Mouse (Mus musculus) hindbrain, embryonic 13.5 days (tissue): ENCODE results near the gene Gm10647. TPM values are rescaled to one million over a fixed set of nuclear protein-coding genes. Genes with fewer than 3 reads are reported as not detected.
"Not testable (repeated sequence)": the region's sequence is repeated elsewhere in the genome, so short reads cannot be mapped to it uniquely, and the experiment has no call there.

Source experiments
- ATAC-seq: fragments of 200-750 bp; cut with Nextera tagmentation; 2 replicates; pipeline ENCODE4 v1.8.0; 2017; ENCODE audit warnings: moderate TSS enrichment; ENCODE audit not compliant: low FRiP score
- H3K27ac ChIP-seq: fragments of 300-500 bp; sonication (generic); 2 replicates; pipeline ENCODE4 v1.5.1; 2015; ENCODE audit warnings: inconsistent platforms, mild to moderate bottlenecking, moderate library complexity
- H3K27me3 ChIP-seq: fragments of 300-500 bp; sonication (generic); 2 replicates; pipeline ENCODE4 v1.6.1; 2015; ENCODE audit warnings: mild to moderate bottlenecking, inconsistent platforms
- H3K36me3 ChIP-seq: fragments of 300-500 bp; sonication (generic); 2 replicates; pipeline ENCODE4 v1.6.1; 2015; ENCODE audit warnings: mild to moderate bottlenecking, inconsistent platforms
- H3K4me1 ChIP-seq: fragments of 300-500 bp; sonication (generic); replicated peaks from 2 replicates; pipeline ENCODE4 v1.6.1; 2015; ENCODE audit warnings: inconsistent platforms
- H3K4me2 ChIP-seq: fragments of 300-500 bp; sonication (generic); 2 replicates; pipeline ENCODE4 v1.6.1; 2015; ENCODE audit warnings: inconsistent platforms, mild to moderate bottlenecking, moderate library complexity
- H3K4me3 ChIP-seq: fragments of 300-500 bp; sonication (generic); 2 replicates; pipeline ENCODE4 v1.5.1; 2015; ENCODE audit warnings: mild to moderate bottlenecking, inconsistent platforms
- H3K9ac ChIP-seq: fragments of 300-500 bp; sonication (generic); 2 replicates; pipeline ENCODE4 v1.6.1; 2015; ENCODE audit warnings: mild to moderate bottlenecking, inconsistent platforms
- H3K9me3 ChIP-seq: fragments of 300-500 bp; sonication (generic); 2 replicates; pipeline ENCODE4 v1.6.1; 2016; ENCODE audit warnings: inconsistent platforms
- WGBS: fragments of 180-500 bp; shearing (Covaris S2); methylation state at CpG from one replicate; pipeline ENCODE4 v1.1.7; 2015; 5-methylcytosine and 5-hydroxymethylcytosine counted together
- polyA plus RNA-seq: library from polyadenylated mRNA; unstranded; fragments of >200 nt; fragmentation: Nextera tagmentation; extraction: Ambion mirVana; gene quantifications from 2 replicates; pipeline ENCODE4 v1.2.1, GENCODE M21; 2015

The Gm10647 gene
- polyA plus RNA-seq, result 0.40 and 0.67 TPM in 2 replicates

- Histone ChIP-seq H3K4me2 (peak within 1 kb of the TSS; percentile 78), H3K27ac (peak within 1 kb of the TSS; percentile 94), H3K4me3 (peak within 1 kb of the TSS; percentile 67), H3K4me1 (peaks cover 12% of the 10 kb centered on the region), H3K36me3 (no peaks in the 10 kb centered on the region), H3K9me3 (no peaks in the 10 kb centered on the region), H3K27me3 (peaks cover 3% of the 10 kb centered on the region; the same call in 1 of the 2 replicates), H3K9ac (peak within 1 kb of the TSS; percentile 86)
- no peak for ATAC-seq
- 77% methylated on average over 5 of the region's 5 CpGs for WGBS
These were observed at the start of gene Gm10647 for GRCm38 (mm10) chr9:66796739-66797138. Gene Gm10647 (plus strand): TSS chr9:66797039.

GRCm38 (mm10) chr9:66748390-66748789 lies 48.4 kb upstream of the Gm10647 start:
- Histone ChIP-seq H3K4me3 (no peak overlapping the region), H3K9me3 (no peaks in the 10 kb centered on the region), H3K9ac (no peak overlapping the region), H3K4me2 (no peak overlapping the region), H3K27ac (no peak overlapping the region), H3K36me3 (no peaks in the 10 kb centered on the region), H3K27me3 (no peaks in the 10 kb centered on the region), H3K4me1 (no peaks in the 10 kb centered on the region)
- ATAC-seq, result no peak
- WGBS, result 90% methylated on average over 15 of the region's 15 CpGs

- WGBS, result 73% methylated on average over 6 of the region's 6 CpGs
- Histone ChIP-seq H3K9ac (no peak overlapping the region), H3K27ac (no peak overlapping the region), H3K4me2 (no peak overlapping the region), H3K36me3 (no peaks in the 10 kb centered on the region), H3K4me1 (no peaks in the 10 kb centered on the region), H3K4me3 (no peak overlapping the region), H3K9me3 (no peaks in the 10 kb centered on the region), H3K27me3 (no peaks in the 10 kb centered on the region)
- no peak for ATAC-seq
These were observed 44.0 kb upstream of the Gm10647 start for GRCm38 (mm10) chr9:66752849-66753248.

- 68% methylated on average over 1 of the region's 1 CpGs for WGBS
- no peak for ATAC-seq
These were observed 35.8 kb upstream of the Gm10647 start for GRCm38 (mm10) chr9:66760991-66761390.

GRCm38 (mm10) chr9:66768721-66769120 lies 28.1 kb upstream of the Gm10647 start:
- Histone ChIP-seq H3K36me3 (no peaks in the 10 kb centered on the region), H3K9ac (no peak overlapping the region), H3K27ac (no peak overlapping the region), H3K4me2 (no peak overlapping the region), H3K4me3 (no peak overlapping the region), H3K4me1 (no peaks in the 10 kb centered on the region), H3K27me3 (no peaks in the 10 kb centered on the region), H3K9me3 (no peaks in the 10 kb centered on the region)
- 100% methylated on average over 1 of the region's 1 CpGs for WGBS
- ATAC-seq, result no peak

More at GRCm38 (mm10) chr9:66760991-66761390, 35.8 kb upstream of the Gm10647 start:
- Histone ChIP-seq H3K4me1 (no peaks in the 10 kb centered on the region), H3K4me2 (no peak overlapping the region), H3K4me3 (no peak overlapping the region), H3K9me3 (no peaks in the 10 kb centered on the region), H3K27ac (no peak overlapping the region), H3K36me3 (no peaks in the 10 kb centered on the region), H3K9ac (no peak overlapping the region), H3K27me3 (no peaks in the 10 kb centered on the region)

- ATAC-seq, result no peak
- Histone ChIP-seq H3K4me1 (no peaks in the 10 kb centered on the region), H3K9me3 (no peaks in the 10 kb centered on the region), H3K4me2 (no peak overlapping the region), H3K9ac (no peak overlapping the region), H3K4me3 (no peak overlapping the region), H3K27ac (no peak overlapping the region), H3K36me3 (no peaks in the 10 kb centered on the region), H3K27me3 (no peaks in the 10 kb centered on the region)
- whole genome bisulfite sequencing, result 80% methylated on average over 3 of the region's 3 CpGs
These were observed 27.6 kb upstream of the Gm10647 start for GRCm38 (mm10) chr9:66769275-66769674.

- Histone ChIP-seq H3K4me1 (no peaks in the 10 kb centered on the region), H3K27ac (no peak overlapping the region), H3K9me3 (no peaks in the 10 kb centered on the region), H3K4me2 (no peak overlapping the region), H3K4me3 (no peak overlapping the region), H3K36me3 (no peaks in the 10 kb centered on the region), H3K27me3 (no peaks in the 10 kb centered on the region), H3K9ac (no peak overlapping the region)
- ATAC-seq, result no peak
These were observed 26.1 kb upstream of the Gm10647 start for GRCm38 (mm10) chr9:66770701-66771100.

GRCm38 (mm10) chr9:66784552-66784951 lies 12.3 kb upstream of the Gm10647 start:
- H3K9me3 ChIP-seq, H3K4me3 ChIP-seq, H3K27ac ChIP-seq, H3K4me2 ChIP-seq, ATAC-seq, H3K9ac ChIP-seq, H3K4me1 ChIP-seq, H3K27me3 ChIP-seq: not testable (repeated sequence)
- H3K36me3 ChIP-seq, result peaks cover 16% of the 10 kb centered on the region
- no CpG with 5 or more reads among the region's 3 CpGs for WGBS

GRCm38 (mm10) chr9:66787821-66788220 lies 9.0 kb upstream of the Gm10647 start:
- Histone ChIP-seq H3K4me2 (no peak overlapping the region), H3K36me3 (peaks cover 27% of the 10 kb centered on the region), H3K27me3 (no peaks in the 10 kb centered on the region), H3K4me3 (no peak overlapping the region), H3K9me3 (no peaks in the 10 kb centered on the region), H3K27ac (no peak overlapping the region), H3K9ac (no peak overlapping the region), H3K4me1 (0 out of 2 replicates have a peak, but pooled peaks cover under 1% of the 10 kb centered on the region)
- WGBS, result 12% methylated on average over 2 of the region's 2 CpGs
- no peak for ATAC-seq

- Histone ChIP-seq H3K4me1 (peaks cover 12% of the 10 kb centered on the region), H3K27me3 (no peaks in the 10 kb centered on the region), H3K4me2 (peak overlapping the region; percentile 78), H3K27ac (peak overlapping the region; percentile 94), H3K36me3 (peaks cover 9% of the 10 kb centered on the region), H3K9me3 (no peaks in the 10 kb centered on the region), H3K4me3 (peak overlapping the region; percentile 67), H3K9ac (peak overlapping the region; percentile 86)
- 2% methylated on average over 43 of the region's 43 CpGs for WGBS
- peak; percentile 78 for ATAC-seq
These were observed 2.0 kb upstream of the Gm10647 start for GRCm38 (mm10) chr9:66794629-66795463.

- peak; percentile 99 for ATAC-seq
- H3K27me3 ChIP-seq, result no peaks in the 10 kb centered on the region
- peaks cover under 1% of the 10 kb centered on the region; the same call in 1 of the 2 replicates for H3K36me3 ChIP-seq
- no peaks in the 10 kb centered on the region for H3K9me3 ChIP-seq
- peak within 1 kb of the TSS; percentile 86 for H3K9ac ChIP-seq
- H3K4me3 ChIP-seq, result peak within 1 kb of the TSS; percentile 67
- peak within 1 kb of the TSS; percentile 94 for H3K27ac ChIP-seq
- H3K4me1 ChIP-seq, result peaks cover 12% of the 10 kb centered on the region
- WGBS, result under 1% methylated on average over 42 of the region's 42 CpGs
- H3K4me2 ChIP-seq, result peak within 1 kb of the TSS; percentile 78
These were observed 1.1 kb upstream of the Gm10647 start, which contains the start of gene Aph1b for GRCm38 (mm10) chr9:66795464-66796324. Gene Aph1b (minus strand): TSS chr9:66795490.

- no peak for ATAC-seq
- Histone ChIP-seq H3K27ac (no peak overlapping the region), H3K9me3 (no peaks in the 10 kb centered on the region), H3K27me3 (peaks cover 29% of the 10 kb centered on the region), H3K4me2 (no peak overlapping the region), H3K4me3 (no peak overlapping the region), H3K4me1 (no peaks in the 10 kb centered on the region), H3K9ac (no peak overlapping the region), H3K36me3 (no peaks in the 10 kb centered on the region)
- WGBS, result 63% methylated on average over 12 of the region's 12 CpGs
These were observed 5.1 kb downstream of the Gm10647 start for GRCm38 (mm10) chr9:66801947-66802346.
